Mouse (Mus musculus): ENCODE measurements around the gene Sept5. TPM values are rescaled to one million over a fixed set of nuclear protein-coding genes. Genes with fewer than 3 reads are reported as not detected.

Gene Sept5
- polyA plus RNA-seq, 1 experiment from 2014 or later: 149 TPM

DNA sequence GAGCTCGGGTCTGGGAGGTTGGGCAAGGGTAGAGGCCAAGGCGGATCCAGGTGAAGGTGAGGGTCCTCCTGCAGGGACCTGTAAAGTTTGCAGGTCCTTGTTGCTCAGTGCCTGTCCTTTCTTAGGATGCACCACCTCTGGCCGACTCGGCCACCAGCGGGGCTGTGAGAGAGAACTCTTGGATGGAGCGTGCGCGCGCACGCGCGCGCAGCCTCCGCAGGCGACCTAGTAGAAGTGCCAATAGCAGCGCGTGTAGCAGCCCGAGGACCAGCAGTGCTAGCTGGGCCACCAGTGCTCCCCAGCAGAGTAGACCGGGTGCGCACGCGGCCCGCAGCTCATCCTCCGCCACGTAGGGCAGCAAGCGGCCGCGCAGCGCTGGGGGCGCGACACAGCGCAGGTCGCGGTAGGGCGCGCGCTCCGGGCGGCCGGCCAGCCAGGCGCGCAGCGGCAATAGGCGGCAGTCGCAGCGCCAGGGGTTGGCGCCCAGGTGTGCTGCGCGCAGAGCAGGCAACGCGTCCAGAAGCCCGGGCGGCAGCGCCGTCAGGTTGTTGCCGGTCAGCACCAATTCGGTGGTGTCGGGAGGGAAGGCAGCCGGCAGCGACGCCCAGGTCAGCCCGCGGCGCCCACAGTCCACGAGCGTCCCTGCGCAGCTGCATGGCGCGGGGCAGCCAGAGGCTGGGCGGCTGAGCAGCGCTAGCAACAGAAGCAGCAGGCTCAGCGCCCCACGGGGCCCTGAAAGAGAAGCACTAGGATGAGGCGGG lies 9.0 kb downstream of the Sept5 start:
- ATAC-seq: peak; percentile 31
- Histone ChIP-seq H3K36me3 (peaks cover 44% of the 10 kb centered on the region), H3K4me3 (replicated peaks) (peak overlapping the region; percentile 39), H3K4me1 (replicated peaks) (peaks cover 30% of the 10 kb centered on the region), H3K27ac (no peak overlapping the region), H3K4me2 (replicated peaks) (peak overlapping the region; percentile 66), H3K9ac (replicated peaks) (peak overlapping the region; percentile 43; the same call in 1 of the 2 replicates), H3K27me3 (peaks cover 98% of the 10 kb centered on the region), H3K9me3 (no peaks in the 10 kb centered on the region)
- 1% methylated on average over 71 of the region's 74 CpGs for WGBS

DNA sequence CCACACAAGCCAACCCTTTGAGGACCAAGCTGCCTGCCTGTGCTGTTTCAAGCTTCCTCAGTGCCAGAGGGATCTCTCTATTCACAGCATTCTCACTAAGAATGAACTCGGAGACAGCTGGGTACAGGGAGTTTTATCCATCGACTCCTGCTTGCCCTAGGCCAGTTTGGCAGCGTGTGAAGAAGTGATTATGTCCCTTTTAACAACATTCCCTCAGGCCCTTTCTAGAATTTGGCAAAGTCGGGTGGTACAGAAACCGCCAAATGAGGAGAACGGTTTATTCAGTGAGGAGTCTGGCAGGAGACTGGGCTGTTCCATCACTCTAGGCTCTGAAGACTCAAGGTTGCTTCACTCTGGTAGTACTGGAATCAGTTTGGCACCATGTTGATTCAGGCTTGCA lies 9.6 kb downstream of the Sept5 start:
- Histone ChIP-seq H3K9ac (replicated peaks) (no peak overlapping the region), H3K4me1 (replicated peaks) (peaks cover 25% of the 10 kb centered on the region), H3K4me2 (replicated peaks) (peak overlapping the region; percentile 66; the same call in 1 of the 2 replicates), H3K27ac (no peak overlapping the region), H3K36me3 (peaks cover 38% of the 10 kb centered on the region), H3K9me3 (no peaks in the 10 kb centered on the region), H3K27me3 (peaks cover 92% of the 10 kb centered on the region), H3K4me3 (replicated peaks) (peak overlapping the region; percentile 39)
- WGBS: 17% methylated on average over 6 of the region's 6 CpGs
- ATAC-seq: no peak

DNA sequence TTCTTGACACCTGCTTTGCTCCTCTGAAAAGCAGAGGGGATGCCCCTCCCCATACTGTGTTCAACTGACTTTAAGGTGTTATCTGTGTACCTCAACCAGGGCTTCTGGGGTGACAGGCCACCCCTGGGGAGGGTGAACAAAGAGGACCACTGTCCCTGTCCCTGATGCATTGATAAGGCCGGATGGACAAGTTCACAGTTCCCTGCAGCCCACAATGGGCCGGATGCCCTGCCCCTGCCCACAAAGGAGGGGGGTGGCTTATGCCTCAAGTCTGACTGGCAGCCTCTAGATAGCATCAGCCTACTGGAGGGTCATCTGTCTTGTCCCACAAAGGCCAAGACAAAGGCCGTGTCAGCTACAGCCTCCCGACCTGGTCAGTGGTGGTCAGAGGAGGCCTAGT lies 10.6 kb downstream of the Sept5 start:
- Histone ChIP-seq H3K4me1 (replicated peaks) (peaks cover 25% of the 10 kb centered on the region), H3K27ac (no peak overlapping the region), H3K4me3 (replicated peaks) (no peak overlapping the region), H3K4me2 (replicated peaks) (no peak overlapping the region), H3K36me3 (peaks cover 28% of the 10 kb centered on the region), H3K9ac (replicated peaks) (no peak overlapping the region), H3K27me3 (peaks cover 83% of the 10 kb centered on the region), H3K9me3 (no peaks in the 10 kb centered on the region)
- ATAC-seq: no peak
- 42% methylated on average over 4 of the region's 4 CpGs for WGBS

DNA sequence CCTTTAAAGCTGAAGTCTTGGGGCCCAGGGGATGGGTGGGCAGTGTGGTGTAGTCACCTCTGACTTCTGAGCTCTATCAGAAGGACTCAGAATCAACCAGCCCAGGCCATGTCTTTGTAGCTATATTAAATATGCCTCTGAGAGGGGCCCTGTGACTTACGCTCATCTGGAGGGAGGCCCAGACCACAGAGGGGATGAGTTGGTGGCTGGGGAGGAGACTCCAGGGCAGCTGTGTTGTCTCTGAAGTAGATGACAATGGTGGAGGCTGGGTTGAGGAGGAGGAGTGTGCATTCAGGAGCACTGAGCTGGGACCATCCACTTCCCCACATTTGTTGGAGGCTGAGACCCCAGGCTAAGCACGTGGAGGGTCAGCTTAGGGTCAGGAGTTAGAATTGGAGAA lies 11.5 kb downstream of the Sept5 start:
- peaks cover 25% of the 10 kb centered on the region for H3K4me1 ChIP-seq (replicated peaks)
- ATAC-seq: 0 out of 2 replicates have a peak, but pooled peaks have one; percentile 1
- H3K27ac ChIP-seq: no peak overlapping the region
- no peak overlapping the region for H3K4me3 ChIP-seq (replicated peaks)
- no peak overlapping the region for H3K4me2 ChIP-seq (replicated peaks)
- H3K36me3 ChIP-seq: peaks cover 19% of the 10 kb centered on the region
- H3K27me3 ChIP-seq: peaks cover 76% of the 10 kb centered on the region
- H3K9me3 ChIP-seq: no peaks in the 10 kb centered on the region
- 36% methylated on average over 2 of the region's 2 CpGs for WGBS
- no peak overlapping the region for H3K9ac ChIP-seq (replicated peaks)

DNA sequence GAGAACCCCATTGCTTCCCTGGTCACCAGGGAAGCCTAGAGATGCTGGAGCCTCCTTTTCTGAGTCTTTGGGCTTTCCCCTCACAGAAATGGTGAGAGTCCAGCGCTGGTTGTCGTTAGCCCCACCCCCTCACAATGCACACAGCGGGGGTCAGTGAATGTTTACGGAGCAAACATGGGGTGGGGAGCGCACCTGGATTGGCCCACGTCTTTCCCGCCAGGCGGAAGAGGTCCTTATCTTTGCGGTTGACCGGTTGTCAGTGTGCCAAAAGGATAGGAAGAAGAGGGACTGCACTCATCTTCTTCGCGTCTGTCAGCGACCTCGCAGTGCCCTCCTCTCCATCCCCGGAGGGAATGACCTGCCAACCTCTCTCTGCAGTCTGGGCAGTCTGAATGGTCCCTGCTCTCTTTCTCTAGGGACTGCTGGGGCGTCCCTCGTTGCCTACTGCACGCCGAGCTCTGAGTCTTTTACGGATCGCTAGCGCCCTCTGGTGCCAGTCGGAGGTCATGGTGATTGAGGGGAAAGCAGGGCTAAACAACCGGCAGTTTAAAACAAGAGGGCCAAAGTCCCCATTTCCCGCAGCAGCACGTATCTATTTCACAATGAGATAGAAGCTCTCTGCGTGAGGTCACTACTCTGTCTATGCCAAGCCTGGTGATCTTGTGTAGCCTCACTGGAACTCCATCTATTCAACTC lies 12.2 kb downstream of the Sept5 start:
- ATAC-seq: peak; percentile 62
- peaks cover 73% of the 10 kb centered on the region for H3K27me3 ChIP-seq
- H3K27ac ChIP-seq: no peak overlapping the region
- under 1% methylated on average over 27 of the region's 27 CpGs for WGBS
- peaks cover 12% of the 10 kb centered on the region for H3K36me3 ChIP-seq
- H3K4me2 ChIP-seq (replicated peaks): peak overlapping the region; percentile 56
- peaks cover 25% of the 10 kb centered on the region for H3K4me1 ChIP-seq (replicated peaks)
- H3K4me3 ChIP-seq (replicated peaks): peak overlapping the region; percentile 28
- H3K9ac ChIP-seq (replicated peaks): peak overlapping the region; percentile 28
- H3K9me3 ChIP-seq: no peaks in the 10 kb centered on the region

DNA sequence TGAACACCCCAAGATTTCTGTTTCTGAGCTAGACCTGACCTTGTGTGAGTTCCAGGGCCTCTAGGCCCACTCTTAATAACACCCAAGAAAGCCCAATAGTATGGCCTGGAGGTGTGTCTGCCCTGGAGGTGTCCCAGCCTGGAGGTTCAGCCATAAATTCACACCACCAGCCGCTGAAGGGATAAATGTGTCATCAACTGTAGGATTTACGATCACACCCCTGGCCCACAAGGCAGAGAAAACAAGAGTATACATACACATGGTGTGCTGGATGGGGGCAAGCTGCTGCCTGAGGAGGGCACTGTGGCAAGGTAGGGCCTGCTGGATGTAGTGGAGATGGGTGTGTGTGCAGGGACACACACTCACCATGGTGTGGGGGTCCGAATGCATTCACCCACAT lies 16.5 kb downstream of the Sept5 start:
- H3K36me3 ChIP-seq: no peaks in the 10 kb centered on the region
- H3K9me3 ChIP-seq: no peaks in the 10 kb centered on the region
- H3K4me1 ChIP-seq (replicated peaks): peaks cover 6% of the 10 kb centered on the region
- H3K27ac ChIP-seq: no peak overlapping the region
- 98% methylated on average over 3 of the region's 3 CpGs for WGBS
- H3K4me3 ChIP-seq (replicated peaks): no peak overlapping the region
- no peak for ATAC-seq
- peaks cover 51% of the 10 kb centered on the region for H3K27me3 ChIP-seq
- H3K9ac ChIP-seq (replicated peaks): no peak overlapping the region
- no peak overlapping the region for H3K4me2 ChIP-seq (replicated peaks)

DNA sequence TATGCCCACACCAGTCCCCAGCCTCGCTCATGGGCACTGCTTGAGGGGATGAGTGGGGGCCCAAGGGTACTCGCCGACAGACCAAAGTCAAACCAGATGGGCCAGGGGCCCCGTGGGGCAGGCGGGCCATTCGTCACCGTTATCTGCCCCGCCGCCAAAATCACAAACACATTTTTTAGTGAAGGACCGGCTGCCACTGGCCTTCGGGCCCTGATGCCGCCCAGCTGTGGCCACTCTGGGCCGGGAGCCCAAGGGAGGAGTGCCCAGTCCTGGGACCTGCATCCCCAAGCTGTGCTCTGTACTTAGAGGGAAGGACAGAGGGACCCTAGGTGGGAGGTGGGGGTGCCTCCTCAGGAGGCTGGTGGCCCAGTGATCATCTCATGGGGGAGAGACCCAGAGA lies 18.0 kb downstream of the Sept5 start:
- ATAC-seq: no peak
- peaks cover 45% of the 10 kb centered on the region for H3K27me3 ChIP-seq
- H3K27ac ChIP-seq: no peak overlapping the region
- WGBS: 80% methylated on average over 13 of the region's 13 CpGs
- H3K9me3 ChIP-seq: no peaks in the 10 kb centered on the region
- H3K36me3 ChIP-seq: no peaks in the 10 kb centered on the region
- no peaks in the 10 kb centered on the region for H3K4me1 ChIP-seq (replicated peaks)
- H3K4me2 ChIP-seq (replicated peaks): no peak overlapping the region
- H3K4me3 ChIP-seq (replicated peaks): no peak overlapping the region
- H3K9ac ChIP-seq (replicated peaks): no peak overlapping the region

DNA sequence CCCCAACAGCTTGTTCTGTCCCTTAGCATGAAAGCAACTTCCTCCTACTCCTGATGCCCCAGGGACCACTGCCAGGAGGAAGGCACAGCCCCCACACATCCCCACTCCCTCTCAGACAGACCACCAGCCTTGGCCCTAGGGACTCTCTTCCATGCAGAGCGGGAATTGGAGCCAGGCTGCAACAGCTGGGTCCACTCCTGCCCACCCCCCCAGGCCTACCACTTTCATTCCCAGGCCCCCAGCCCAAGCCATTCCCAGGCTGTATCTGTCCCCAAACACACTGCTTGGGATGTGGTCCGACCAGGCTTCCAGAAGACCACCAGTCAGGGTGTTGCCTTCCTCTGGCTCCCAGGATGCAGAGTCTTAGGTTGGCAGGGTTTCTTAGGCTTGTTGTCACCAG lies 20.7 kb downstream of the Sept5 start:
- 67% methylated on average over 2 of the region's 2 CpGs for WGBS
- ATAC-seq: no peak

DNA sequence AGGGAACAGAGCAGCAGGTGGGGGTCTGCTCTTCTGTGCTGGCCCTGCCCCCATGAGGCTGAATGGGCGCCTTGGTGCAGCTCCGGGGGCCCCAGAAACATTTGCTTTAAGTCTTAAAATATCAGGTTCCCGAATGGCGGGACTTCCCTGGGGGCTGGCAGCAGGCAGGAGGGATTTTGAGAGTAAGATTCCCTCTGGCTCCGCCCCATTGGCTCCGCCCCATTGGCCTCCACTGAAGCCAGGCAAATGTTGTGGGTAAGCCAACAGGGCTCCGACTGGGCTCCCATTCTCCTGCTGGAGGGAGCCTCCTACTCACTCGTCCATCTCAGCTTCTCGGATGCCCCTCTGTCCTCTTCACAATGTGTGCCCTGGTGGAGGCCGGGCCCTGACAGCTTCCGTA lies 21.5 kb downstream of the Sept5 start:
- H3K4me1 ChIP-seq (replicated peaks): no peaks in the 10 kb centered on the region
- H3K36me3 ChIP-seq: no peaks in the 10 kb centered on the region
- H3K9me3 ChIP-seq: no peaks in the 10 kb centered on the region
- no peak overlapping the region for H3K9ac ChIP-seq (replicated peaks)
- peak overlapping the region; percentile 21; the same call in 1 of the 2 replicates for H3K4me2 ChIP-seq (replicated peaks)
- WGBS: 5% methylated on average over 11 of the region's 11 CpGs
- H3K27ac ChIP-seq: no peak overlapping the region
- ATAC-seq: 0 out of 2 replicates have a peak, but pooled peaks have one; percentile 15
- no peak overlapping the region for H3K4me3 ChIP-seq (replicated peaks)
- H3K27me3 ChIP-seq: peaks cover 34% of the 10 kb centered on the region

More for the DNA sequence above, 20.7 kb downstream of the Sept5 start:
- H3K4me3 ChIP-seq (replicated peaks): no peak overlapping the region
- no peaks in the 10 kb centered on the region for H3K36me3 ChIP-seq
- no peak overlapping the region for H3K4me2 ChIP-seq (replicated peaks)
- peaks cover 35% of the 10 kb centered on the region for H3K27me3 ChIP-seq
- no peak overlapping the region for H3K9ac ChIP-seq (replicated peaks)
- no peaks in the 10 kb centered on the region for H3K4me1 ChIP-seq (replicated peaks)
- H3K9me3 ChIP-seq: no peaks in the 10 kb centered on the region
- no peak overlapping the region for H3K27ac ChIP-seq

DNA sequence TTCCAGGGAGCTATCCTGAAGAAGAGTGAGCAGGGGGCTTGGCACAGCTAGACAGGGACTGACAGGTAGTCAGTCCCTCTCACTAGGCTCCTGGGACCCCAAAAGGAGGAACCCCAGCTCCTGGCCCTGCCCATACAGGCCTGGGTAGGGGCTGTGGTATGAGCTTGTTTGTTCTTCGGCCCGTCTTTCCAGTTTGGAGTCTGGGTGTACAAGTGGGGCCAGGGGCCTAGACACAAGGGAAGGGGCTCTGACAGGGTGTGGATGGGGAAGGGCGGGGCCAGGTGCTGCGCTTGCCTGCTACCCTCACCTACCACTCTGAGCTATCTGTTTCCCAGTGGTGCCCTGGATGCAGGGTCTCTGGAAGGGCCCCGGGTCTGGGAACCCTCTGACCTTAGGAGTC lies 24.0 kb downstream of the Sept5 start:
- Histone ChIP-seq H3K4me2 (replicated peaks) (no peak overlapping the region), H3K27me3 (peaks cover 27% of the 10 kb centered on the region), H3K4me1 (replicated peaks) (no peaks in the 10 kb centered on the region), H3K4me3 (replicated peaks) (no peak overlapping the region), H3K36me3 (no peaks in the 10 kb centered on the region), H3K27ac (no peak overlapping the region), H3K9ac (replicated peaks) (no peak overlapping the region), H3K9me3 (no peaks in the 10 kb centered on the region)
- WGBS: 74% methylated on average over 5 of the region's 5 CpGs
- no peak for ATAC-seq

DNA sequence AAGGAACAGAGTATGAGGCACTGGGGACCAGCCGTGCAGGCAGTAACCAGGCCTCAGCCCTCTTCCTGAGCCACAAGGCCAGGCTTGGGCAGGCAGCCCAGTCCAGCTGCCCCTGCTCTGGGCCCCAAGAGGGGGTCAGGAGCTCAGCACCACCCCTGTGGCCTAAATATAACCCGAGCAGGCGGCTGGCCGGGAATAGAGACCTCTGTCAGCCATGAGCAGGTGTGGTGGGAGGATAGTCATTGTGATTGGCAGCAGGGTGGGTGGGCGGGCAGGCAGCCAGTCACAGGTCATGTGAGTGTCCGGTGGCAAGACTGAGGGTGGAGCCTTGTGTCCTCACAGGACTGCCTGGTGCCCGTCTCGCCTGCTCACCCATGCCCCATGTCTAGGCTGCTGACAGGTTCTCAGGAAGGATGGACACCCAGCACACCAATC lies 25.5 kb downstream of the Sept5 start:
- H3K4me3 ChIP-seq (replicated peaks): no peak overlapping the region
- no peaks in the 10 kb centered on the region for H3K9me3 ChIP-seq
- no peak overlapping the region for H3K27ac ChIP-seq
- peaks cover 19% of the 10 kb centered on the region for H3K27me3 ChIP-seq
- H3K4me2 ChIP-seq (replicated peaks): no peak overlapping the region
- no peaks in the 10 kb centered on the region for H3K4me1 ChIP-seq (replicated peaks)
- no peak overlapping the region for H3K9ac ChIP-seq (replicated peaks)
- 66% methylated on average over 8 of the region's 8 CpGs for WGBS
- ATAC-seq: no peak
- H3K36me3 ChIP-seq: no peaks in the 10 kb centered on the region

DNA sequence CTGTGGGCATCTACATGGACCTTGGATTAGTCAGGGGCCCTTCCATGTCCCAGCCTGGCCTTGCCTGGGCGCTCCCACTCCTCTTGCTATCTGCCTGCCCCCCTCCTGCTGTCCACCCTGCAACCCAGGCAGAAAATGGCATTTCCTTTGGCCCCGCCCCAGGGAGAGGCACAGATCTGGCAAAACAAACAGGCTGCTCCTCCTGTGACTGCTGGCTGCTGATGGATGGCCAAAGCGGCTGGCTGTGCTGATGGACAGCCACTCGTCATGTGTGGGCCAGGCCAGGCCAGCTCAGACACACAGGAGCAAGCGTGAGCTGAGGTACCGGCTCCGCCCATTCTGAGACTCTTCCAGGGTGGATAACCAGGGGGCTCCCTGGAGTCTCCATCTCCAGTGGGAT lies 28.3 kb downstream of the Sept5 start:
- H3K4me3 ChIP-seq (replicated peaks): no peak overlapping the region
- H3K4me1 ChIP-seq (replicated peaks): no peaks in the 10 kb centered on the region
- ATAC-seq: no peak
- H3K27ac ChIP-seq: no peak overlapping the region
- H3K9ac ChIP-seq (replicated peaks): no peak overlapping the region
- H3K4me2 ChIP-seq (replicated peaks): no peak overlapping the region
- peaks cover 7% of the 10 kb centered on the region; the same call in 1 of the 2 replicates for H3K27me3 ChIP-seq
- no peaks in the 10 kb centered on the region for H3K36me3 ChIP-seq
- WGBS: 57% methylated on average over 7 of the region's 7 CpGs
- H3K9me3 ChIP-seq: no peaks in the 10 kb centered on the region
